Mouse (Mus musculus) embryo, embryonic 11 days (tissue): ENCODE results near the gene Gpr1.
"Not testable (repeated sequence)": the region's sequence is repeated elsewhere in the genome, so short reads cannot be mapped to it uniquely, and the experiment has no call there.

Experiments used
- DNase-seq: peaks from one replicate; pipeline ENCODE4 v3.0.0-alpha.2; 2015

Gene Gpr1

DNA sequence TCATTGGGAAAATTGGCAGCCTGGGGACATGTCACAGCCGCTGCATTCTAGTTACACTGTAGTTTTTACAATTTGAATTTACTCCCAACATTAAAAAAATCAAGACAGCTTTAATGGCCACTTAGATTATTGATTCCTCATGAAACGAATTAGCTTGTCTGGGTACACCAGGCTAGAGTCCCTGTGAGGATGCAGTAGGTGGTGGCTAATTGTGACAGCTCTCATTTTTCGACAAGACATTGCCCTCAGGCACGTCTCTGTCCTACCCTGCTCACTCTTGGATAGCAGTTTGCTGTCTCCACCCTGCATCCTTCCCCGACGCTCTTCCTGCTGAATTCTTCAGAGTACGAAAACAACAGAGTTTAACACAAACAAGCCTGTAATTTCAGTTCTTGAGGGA, 288 bp upstream of the Gpr1 start:
- peak; percentile 16 for DNase-seq

DNA sequence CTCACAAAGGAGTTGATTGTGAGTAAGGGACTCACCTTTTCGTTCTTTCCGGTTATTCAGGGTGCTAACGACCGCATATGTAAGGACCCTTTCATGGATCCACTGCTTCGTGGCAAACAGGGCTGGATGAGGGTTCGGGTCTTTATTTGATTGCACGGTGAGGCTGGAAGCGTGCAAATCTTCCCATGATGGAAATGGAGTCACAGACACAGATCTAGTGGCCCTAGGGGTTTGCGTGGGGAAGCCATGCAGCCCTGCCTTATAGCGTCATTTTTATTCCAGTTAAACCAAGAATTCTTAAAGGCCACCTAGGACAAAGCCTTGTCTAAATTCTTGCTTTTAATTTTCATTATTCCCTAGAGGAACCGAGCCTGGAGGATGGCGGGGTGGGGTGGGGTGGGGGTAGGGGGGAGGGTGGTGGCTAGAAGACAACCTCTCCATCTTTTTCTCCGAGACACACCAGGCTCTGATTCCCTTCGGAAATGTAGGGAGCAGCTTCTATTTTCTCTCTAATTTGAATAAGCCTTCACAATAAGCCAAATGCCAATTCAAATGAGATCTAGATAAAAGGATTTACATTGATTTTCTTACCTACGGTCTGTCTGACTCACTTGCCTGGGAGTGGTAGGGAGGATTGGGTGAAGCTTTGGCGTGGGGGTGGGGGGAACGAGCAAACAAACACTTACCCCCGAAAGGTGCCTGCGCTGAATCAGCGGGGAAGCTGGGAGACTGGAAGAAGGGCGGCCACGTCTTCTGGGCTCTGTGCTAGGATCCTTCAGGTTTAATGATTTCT, 669 bp downstream of the Gpr1 start:
- DNase-seq = peak; percentile 46

DNA sequence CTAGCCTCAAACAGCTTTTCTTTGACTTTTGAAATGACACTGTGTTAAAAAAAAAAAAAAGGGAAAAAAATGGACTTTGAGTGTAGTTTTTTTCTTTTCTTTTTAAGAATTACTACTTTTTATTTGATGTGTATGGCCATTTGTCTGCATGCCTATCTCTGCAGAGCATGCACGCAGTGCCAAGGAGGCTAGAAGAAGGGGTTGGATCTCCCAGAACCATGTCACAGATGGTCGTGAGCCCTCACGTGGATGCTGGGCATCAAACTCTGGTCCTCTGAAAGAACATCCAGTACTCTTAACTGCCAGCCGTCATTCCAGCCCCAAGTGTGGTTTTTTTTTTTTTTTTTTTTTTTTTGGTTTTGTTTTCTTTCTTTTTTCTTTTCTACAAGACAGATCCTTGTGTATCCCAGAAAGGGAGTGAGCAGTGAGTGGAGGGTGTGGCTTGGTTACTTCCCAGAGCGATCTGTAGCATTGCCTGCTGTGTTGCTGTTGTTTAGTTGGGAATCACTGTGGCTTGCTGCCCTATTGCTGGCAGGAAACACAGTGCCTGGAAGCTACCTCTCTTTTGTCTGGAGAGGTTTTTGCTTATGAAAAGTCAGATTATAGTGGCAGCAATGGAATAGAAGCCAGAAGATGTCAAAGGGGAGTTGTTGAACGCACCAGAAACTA, 4.3 kb downstream of the Gpr1 start:
- DNase-seq = no peak

DNA sequence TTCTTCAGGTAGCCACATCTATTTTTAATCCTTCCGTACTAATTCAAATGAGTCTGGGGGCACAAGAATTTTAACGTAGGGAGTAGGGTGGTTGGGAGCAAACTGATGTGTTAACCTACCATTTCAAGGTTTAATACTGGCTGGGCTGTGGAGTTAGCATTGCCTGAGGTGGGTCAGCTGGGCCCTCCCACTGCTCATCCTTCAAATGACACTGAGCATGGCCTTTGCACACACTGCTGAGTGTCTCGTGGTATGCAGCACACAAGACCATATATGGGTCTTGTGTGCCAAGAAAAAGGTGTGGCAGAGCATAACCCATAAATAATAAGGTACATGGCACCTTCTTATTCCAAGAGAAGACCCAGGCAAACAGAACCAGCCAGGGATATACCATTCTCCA, 6.7 kb downstream of the Gpr1 start:
- DNase-seq = no peak

DNA sequence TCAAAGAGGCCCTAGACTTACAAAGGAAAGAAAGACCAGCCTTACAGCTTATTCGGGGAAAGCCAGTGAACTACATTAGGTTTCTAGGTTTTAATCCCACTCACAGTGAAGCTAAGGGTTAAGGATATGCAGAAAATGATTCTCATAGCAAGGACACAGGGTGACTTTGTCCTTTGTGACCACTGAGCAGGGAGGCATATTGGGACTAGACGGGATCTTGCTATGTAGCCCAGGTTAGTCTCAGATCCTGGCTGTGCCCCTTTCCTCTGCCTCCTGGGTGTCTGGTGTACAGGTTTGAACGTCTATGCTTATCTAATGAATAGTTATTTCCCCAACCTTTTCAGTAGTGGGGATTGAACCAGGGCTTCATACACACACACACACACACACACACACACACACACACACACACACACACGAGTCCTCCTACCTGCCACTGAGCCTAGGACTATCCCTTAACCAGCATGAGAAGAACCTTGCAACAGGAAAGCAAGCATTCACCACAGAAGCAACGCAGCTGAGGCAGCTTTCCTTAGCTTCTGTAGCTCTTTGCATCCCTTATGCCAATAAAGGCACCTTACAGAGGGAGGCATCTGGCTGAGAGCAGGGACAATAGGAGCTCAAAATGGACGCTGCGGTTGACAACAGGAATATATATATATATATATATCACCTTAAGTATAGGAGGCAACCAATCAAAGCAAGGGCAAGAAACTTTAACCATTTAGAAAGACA, 9.5 kb downstream of the Gpr1 start:
- DNase-seq = no peak

DNA sequence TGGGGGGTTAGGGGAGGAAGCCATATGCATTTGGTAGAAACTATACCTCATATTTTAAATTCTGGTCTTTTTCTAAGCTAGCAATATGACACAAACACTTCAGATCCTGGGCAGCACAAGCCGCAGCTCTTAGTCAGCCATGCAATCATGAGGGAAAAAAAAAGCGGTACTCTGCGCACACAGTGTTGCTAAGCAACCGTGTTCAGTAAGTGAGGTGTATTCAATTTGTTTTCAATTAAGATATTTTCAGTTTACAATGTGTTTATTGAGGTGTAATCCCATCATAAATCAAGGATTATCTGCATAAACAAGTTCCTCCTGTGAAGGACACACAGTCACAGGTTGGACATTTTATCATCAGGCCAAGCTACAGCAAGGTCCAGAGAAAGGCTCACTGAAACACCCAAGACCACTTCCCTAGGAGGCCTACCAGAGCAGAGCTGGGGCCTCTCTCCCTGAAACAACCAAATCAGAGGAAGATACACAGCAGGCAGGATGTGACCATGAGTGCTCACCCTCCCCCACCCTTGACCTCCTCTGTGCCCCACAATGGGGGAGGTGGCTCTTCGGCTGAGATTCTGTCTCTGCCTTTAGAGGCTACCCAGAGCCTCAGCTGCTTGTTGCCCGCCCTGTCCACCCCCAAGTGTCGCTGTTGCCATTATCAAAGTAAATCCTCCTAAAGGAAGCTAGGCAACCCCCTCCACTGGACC, 10.2 kb downstream of the Gpr1 start:
- DNase-seq = peak; percentile 90

DNA sequence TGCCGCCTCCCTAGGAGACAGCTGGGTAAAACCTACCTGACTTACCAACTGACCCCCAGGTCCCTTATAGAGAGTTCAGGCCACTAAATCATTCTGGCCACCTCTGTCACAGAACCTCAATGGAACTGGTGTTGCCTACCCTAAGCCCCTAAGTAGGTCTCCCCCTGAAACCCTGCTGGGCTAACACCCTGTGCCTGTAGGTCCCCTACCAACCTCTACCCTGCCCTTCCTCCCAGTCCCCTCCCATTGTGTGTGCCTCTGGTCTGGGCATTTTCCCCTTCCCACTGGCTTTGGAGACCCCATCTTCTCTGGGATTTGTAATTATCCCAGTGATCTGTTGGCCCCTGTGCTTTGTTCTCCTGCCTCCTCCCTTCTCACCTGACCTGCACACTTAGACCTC, 10.9 kb downstream of the Gpr1 start:
- DNase-seq = no peak

DNA sequence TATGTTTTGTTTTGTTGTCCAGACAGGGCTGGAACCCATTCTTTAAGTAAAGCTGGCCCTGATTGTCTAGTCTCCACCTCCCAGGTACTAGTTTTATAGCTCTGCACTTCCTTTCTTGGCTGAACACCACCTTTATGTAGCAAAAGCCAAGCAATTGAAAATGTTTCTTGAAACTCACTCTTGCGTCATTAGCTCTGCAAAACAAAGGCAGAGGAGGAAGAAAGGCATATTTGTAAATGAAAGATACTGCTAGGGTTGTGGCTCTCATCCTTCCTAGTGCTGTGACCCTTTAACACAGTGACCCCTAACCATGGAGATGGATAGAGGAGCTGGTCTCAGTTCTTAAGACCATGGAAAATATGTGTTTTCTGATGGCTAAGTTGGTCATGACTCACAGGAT, 12.7 kb downstream of the Gpr1 start:
- no peak for DNase-seq

DNA sequence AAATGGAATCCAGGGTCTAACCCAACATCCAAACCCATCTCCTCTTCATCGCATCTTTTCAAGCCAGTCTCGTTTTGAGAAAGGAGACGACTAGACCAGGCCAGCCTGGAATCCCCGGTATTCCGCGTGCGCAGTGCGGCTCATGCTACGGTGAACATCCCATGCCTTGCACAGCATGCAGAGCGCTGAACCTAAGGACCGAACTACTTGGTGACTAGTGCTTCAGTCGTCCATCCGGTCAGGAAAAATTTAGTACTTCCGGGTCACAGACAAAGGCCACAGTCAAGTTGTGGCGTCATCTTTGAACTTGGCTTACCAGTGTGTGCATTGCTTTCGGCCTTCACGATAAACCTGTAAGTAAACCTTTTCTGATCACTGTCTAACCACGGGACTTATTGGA, 14.0 kb downstream of the Gpr1 start:
- no peak for DNase-seq

DNA sequence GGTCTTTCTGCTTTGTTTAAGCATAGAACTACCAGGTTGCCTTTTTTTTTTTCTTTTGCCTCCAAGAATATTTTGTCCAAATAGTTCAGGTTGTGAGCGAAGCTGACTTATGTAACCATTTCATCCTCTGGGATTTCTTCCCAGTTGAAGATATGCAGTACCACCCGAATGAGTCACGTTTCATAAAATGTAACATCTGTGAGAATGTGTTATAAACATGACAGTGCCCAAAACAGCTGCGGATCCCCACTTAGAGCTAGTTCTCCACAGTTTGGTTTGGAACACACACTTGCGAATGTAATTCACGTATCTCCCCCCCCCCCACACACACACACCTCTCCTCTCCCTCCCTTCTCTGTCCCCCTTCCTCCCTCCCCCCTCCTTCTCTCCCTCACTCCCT, 15.0 kb downstream of the Gpr1 start:
- DNase-seq = no peak

DNA sequence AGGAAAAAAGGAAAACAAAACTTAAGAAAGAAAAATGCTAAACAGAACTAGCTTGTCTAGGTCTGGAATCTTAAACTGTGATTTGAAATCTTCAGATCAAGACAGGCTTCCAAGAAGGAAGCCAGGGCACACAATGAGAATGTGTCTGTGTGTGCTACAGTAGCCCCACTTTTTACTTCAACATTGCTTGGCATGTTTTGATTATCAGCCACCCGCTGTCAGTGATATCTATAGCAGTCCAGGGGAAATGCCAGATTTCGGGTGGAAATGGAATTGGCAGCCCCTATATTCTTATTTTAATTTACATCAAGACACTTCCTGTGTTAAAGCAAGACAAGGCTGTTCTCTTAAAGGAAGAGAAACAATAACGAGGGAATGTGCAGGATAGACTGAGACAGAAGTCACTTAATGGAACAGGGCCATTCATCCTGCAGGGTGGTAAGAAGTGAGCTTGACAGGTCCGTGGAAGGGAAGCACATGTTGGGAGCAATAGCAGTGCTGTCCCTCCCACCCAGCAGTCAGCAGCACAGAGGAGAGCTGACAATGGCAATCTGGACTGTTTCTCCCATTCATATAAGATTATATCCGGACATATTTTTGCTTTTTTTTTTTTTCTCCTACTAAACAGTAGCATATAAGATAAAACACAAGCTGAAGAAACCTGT, 18.4 kb downstream of the Gpr1 start:
- DNase-seq = no peak

DNA sequence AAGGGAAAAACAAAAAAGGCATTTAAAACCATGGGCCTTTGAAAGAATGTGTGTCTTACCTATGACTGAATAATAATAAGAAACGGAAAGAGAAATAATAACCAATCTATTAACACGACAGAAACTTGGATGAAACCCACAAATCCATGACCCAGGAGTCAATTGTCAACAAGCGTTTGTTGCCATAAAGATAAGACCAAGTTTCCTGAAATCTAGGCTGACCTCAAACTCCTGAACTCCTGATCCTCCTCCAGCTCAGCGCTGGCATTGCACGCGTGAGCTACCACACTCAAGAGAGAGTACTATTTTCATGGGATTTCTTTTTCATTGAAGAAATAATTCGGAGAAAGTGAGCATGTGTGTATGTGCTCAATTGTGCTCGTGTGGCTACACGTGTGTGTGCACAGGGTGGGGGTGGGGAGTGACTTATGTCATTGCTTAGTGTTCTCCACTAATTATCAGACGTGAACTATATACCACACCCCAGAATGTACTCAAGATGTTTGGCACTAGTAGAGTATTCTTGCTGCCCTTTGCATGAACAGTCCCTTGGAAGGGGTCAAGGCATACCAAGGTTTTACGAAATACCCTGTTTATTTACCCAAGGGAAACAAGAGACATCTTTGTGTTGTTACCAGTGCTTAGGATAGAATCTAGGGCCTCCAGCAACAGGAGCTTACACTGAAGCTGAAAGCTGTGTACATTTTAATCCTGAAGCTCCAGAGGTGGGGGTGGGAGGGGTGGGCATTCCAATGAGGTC, 21.9 kb downstream of the Gpr1 start:
- DNase-seq = no peak

DNA sequence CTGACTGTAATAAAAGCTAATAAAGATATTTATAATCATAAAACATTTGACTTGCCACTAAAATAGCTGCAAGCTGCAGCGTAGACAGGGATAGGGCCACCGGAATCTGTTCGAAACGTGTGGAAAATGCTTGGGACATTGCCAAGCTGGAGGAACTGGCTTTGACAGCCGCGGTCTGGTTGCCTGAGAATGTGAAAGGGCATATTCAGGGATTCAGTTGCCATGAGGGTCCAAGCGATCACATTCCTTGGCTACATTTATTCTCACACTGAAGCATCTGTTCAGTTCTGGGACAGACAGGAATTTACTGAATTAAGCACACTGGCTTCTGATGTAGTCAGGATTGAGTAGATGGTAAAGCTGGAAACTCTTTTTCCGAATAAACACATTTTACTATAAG, 23.5 kb downstream of the Gpr1 start:
- no peak for DNase-seq

DNA sequence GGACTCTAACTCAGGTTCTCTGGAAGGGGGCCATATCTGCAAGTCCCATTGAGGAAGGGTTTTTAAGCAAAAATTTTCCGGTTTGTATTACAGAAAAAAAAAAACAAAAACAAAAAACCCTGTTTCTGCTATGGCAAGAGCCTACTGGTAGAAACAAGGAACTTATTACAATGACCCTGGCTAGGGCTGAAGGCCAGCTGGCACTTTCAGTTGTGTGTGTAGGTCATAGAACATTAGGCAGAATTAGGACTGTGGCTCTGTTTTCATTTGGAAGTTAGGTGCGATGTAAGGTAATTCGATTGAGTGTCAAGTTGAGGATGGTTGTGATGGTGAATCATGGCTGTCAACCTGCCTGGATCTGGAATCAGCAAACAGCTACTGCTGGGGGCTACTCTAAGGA, 25.8 kb downstream of the Gpr1 start:
- no peak for DNase-seq

DNA sequence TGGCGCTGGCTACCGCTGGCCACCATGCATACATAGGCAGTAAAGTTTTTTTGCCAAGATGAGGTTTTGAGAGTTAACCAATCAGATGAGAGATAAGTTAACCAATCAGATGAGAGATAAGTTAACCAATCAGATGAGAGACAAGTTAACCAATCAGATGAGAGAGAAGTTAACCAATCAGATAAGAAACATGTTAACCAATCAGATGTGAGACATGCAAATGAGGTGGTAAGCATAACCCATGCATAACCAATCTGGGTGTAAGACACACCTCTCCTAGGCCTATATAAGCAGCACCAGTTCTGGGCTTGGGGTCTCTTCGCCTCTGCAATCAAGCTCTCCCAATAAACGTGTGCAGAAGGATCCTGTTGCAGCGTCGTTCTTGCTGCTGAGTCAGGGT, 28.9 kb downstream of the Gpr1 start:
- DNase-seq = not testable (repeated sequence)

DNA sequence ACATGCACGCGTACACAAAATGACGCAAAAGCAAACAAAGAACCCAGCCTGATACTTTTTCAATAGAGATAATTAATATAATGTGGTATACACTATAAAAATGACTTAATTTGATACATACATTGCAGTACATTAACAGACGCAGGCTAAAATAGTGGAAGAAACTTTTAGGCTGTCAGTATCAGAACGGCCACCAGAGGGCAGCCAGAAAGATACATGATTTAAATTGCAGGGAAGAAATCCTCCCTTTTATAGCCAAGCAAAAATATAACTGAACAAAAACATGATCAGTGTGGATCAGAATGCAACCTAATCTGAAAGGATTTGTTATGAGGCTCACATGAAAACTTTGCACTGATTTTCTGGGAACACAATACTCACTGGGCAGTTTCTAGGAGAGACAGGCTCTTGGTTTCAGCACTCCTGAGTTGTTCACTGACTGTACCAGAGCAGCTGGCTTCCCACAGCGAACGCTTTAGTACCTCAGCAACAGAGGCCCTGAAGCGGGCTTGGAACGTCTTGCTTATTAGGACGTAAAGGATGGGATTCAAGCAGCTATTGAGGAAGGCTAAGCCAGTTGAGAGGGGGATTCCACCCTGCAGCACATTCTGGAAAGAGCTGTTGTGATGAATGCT, 31.6 kb downstream of the Gpr1 start:
- peak; percentile 64 for DNase-seq

DNA sequence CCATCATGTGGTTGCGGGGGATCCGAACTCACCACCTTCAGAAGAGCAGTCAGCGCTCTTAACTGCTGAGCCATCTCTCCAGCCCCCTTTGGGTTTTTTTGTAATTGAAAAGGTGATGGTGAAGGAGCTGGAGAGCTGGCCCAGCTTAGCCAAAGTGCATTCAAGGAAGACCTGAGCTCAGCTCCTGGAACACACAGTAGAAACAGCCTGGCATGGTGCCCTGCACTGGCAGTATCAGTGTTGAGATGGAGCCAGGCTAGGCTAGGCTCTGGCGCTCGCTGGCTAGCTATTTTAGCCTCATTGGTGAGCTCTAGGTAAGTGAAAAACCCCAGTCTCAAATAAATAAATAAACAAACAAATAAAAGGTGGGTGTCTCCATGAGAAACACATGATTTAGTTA, 32.1 kb downstream of the Gpr1 start:
- no peak for DNase-seq

DNA sequence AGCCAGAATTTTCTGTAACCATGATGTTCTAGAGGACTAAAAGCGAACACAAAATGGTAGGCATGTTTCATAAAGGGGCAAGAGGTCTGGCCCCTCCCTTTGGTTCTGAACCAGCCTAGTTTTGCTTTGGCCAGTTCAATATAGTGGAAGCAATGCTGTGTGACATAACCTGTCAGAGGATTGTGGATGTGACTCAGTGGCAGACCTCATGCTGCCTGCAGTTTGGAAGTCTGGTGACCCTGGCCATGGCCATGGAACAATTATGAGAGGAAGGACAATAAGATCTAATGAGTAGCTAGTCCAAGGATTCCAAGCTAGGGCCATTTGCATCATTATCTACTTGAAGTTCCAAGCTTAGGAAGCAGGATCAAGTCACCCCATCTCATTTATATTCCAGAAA, 32.9 kb downstream of the Gpr1 start:
- no peak for DNase-seq

DNA sequence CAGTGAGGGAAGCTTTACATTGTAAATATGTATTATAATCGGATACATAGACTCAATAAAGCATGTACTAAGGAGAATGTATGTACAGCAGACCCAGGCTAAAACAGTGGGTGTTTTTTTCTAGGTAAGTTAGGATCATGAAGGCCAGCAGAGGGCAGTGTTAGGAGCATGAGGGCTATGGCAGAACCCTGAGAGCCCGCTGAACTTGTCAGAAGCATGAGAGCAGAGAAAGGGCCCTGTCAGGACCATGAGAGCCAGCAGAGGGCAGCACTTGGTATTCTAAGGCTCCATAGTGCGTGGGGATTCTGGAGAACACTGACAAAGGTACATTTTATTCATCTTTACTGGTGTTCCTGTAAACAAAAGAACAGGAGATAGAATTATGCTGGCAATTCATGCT, 33.3 kb downstream of the Gpr1 start:
- DNase-seq = peak; percentile 97

DNA sequence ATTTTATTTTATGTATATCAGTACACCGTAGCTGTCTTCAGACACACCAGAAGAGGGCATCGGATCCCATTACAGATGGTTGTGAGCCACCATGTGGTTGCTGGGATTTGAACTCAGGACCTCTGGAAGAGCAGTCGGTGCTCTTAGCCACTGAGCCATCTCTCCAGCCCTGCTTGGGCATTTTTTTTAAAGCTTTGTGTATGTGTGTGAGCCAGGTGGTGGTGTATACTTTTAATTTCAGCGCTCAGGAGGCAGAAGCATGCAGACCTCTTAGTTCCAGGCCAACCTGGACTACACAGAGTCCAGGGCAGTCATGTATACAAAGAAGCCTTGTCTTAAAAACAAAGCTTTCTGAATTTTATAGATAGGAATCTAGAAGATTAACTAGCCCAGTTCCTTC, 33.8 kb downstream of the Gpr1 start:
- peak; percentile 15 for DNase-seq

DNA sequence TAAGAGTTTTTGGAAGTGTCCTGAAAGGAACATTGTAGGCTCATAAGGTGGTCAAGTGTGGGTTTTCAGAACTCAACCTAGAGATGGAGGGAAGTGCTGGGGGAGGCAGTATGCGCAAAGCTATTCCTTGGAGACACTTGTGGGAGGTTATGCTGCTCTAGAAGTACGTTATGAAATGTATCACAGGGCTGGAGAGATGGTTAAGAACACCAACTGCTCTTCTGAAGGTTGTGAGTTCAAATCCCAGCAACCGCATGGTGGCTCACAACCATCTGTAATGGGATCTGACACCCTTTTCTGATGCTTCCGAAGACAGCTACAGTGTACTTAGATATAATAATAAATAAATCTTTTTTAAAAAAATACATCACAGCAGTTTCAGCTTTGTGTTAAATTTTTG, 34.2 kb downstream of the Gpr1 start:
- no peak for DNase-seq

DNA sequence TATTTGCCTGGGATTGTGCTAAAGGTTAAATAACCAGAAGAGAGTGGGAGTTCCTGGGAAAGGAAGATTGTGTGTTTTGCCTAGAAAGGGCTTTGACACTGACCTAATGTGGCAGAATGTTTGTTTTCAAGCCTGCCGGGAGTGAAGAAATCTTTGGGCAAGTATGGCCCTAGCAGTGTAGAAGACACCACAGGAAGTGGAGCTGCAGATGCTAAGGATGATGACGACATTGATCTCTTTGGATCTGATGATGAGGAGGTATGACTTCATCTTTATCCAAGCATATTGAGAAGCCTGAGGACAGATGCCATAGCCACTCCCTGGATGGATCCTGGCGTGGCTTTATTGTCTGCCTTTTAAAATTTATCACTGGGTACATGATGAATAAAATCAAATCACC, 36.0 kb downstream of the Gpr1 start:
- DNase-seq = no peak
